Mouse (Mus musculus) layer of hippocampus, adult 9-10 months (tissue): Measurements from ENCODE around the gene Chsy1.

Source experiments
- DNase-seq: peaks from one replicate; pipeline ENCODE4 v3.0.0; 2022; ENCODE audit warnings: low spot score

The Chsy1 gene

GRCm38 (mm10) chr7:66108961-66109854 is at the start of gene Chsy1:
Gene Chsy1 (plus strand): TSS chr7:66109515.
- peak; percentile 73 for DNase-seq

DNA sequence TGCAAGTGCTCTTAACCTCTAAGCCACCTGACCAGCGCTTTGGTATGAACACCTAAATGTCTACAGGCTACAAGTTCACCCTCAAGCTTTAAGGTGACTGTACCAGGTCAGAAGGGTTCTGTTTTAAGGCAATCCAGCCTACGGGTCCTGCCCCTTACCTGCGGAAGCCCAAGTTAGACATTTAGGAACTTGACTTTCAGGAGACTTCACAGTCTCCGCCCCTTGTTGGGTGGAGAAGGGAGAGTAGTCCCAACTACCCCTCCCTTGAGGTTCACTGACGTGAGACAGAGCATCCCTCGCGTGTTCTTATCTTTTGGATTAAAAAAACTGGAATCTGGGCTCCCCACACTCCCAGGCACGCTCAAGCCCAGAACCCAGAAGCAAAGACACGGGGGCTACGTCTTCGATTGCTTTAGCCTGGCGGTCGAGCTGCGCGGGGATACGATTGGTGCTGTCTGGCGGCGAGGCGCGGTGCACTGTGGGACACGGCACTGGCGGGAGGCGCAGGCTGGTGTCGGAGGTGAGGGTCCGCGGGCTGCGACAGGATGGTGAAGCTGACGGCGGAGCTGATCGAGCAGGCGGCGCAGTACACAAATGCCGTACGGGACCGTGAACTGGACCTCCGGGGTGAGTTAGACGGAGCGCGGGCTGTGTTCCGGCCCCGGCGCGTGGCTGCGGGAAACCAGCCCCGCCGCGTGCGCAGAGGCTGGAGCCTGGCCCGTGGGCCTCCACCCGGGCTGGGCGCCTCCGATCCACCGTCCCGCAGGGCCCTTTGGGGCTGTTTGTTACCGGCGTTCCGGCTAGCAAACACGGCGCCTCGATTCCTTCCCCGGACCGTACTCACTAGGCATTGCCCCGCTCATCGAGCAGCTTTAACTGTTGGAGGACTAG is 49.0 kb upstream of the Chsy1 start:
- peak; percentile 63 for DNase-seq

DNA sequence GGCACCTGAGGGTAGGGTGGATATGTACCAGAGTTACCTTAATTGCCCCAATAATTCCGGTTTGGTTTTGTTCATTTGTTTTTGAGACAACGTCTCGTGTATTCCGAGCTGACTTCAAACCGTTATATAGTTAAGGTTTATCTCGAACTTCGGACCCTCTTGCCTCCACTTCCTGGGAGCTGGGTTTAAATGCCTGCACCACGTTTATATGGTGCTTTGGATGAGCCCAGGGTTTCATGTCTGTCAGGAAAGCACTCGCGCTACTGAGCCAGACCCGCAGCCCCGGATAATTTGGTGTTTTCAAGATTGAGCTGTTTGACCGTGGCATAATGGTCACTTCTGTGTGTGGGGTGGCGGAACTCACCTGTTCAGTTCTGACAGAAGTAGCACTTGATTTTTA is 48.3 kb upstream of the Chsy1 start:
- DNase-seq, result no peak

DNA sequence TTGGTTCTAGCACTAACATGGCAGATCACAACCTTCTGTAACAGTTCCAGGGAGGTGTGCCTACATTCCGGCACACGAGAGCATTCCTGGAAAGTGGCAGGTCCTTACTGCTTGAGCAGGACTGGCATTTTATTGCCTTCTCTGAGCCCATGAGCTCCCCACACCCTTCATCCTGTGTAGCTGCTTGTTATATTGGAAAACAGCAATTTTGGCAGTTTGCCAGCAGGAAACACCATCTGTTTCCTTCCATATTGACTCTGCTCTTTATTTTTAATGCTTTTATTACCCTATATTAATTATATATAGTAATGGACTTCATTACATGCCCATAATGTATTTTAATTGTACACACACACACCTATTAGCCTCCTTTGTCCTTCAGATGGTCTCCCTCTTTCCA is 32.9 kb upstream of the Chsy1 start:
- DNase-seq, result peak; percentile 37

GRCm38 (mm10) chr7:66079364-66080230 is 29.7 kb upstream of the Chsy1 start, which contains the start of gene Selenos:
Gene Selenos (plus strand): TSS chr7:66079649.
- DNase-seq, result peak; percentile 89

- no peak for DNase-seq
Measured at GRCm38 (mm10) chr7:66080231-66080613, 29.1 kb upstream of the Chsy1 start.

- no peak for DNase-seq
Measured at GRCm38 (mm10) chr7:66083757-66084156, 25.6 kb upstream of the Chsy1 start.

DNA sequence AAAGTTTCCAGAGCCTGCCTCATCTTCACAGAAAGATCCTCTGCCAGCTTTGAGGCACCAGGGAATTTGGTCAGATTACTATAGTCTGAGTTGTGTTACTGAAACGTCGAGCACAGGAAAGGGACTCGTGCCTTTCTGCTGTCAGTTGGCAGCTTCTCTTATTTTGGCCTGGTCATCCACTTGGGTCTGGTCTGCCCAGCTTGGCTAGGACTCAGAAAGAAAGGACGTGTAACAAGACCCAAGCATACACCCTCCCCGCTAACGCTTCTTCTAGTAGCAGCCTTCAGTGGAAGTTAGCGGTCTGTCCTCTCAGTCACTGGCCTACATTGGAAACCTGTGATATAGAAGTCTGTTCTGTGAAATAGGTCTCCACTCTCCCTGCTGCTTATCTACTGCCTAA is 24.8 kb upstream of the Chsy1 start:
- no peak for DNase-seq

DNA sequence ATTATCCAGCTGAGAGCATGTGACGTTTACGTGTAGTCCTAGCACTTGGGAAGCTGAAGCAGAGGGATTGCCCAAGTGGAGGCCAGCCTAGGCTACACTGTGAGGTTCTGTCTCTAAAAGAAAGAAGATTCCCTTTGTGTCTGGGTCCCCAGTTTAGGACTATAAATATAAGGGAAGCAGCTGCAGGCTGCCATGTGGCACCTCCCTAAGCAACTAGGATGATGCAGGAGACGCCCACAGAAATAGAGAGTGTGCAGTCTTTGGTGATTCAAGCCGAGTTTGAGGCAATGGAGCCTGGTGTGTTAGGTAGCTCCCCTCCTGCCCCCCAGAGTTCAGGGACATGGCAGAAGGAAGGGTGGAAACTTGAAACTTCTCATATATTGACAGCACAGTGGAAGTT is 21.7 kb upstream of the Chsy1 start:
- no peak for DNase-seq

GRCm38 (mm10) chr7:66088077-66088476 is 21.2 kb upstream of the Chsy1 start:
- no peak for DNase-seq

GRCm38 (mm10) chr7:66090676-66091190 is 18.6 kb upstream of the Chsy1 start:
- no peak for DNase-seq

GRCm38 (mm10) chr7:66091553-66091952 is 17.8 kb upstream of the Chsy1 start:
- no peak for DNase-seq

DNA sequence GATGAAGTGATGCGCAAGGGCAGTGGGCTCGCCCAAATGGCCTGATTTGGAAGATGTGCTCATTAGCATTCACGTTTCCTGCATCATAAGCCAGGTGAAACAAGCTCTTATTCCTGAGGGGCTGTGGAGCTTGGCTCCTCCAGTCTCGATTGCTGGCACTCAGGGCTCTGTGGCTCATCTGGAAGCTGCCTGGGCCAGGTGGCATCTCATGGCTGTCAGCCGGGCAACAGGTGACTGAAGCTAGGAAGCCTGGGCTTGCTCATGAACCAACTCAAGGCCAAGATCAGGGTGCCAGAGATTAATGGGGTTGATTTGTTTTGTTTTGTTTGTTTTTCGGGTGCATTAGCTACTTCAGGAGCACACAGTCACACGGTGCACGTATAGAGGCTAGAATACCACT is 16.7 kb upstream of the Chsy1 start:
- no peak for DNase-seq

DNA sequence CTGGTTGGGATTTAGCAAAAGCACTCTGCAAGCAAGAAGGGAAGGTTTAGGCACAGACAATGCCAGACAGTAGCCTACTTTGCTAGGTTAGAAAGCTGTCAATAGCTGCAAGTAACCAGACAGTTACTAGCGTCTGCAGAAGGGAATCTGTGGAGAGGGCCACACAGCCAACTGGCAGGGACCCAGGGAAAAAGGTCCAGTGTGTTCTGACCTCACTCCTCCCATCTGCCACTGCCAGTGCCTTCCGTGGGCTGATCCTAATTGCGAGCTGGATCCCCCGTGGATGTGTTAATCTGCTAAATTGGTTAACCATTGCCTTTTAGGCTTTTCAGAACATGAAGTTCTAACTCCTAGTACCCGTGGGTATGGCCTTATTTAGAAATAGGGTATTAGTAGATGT is 15.2 kb upstream of the Chsy1 start:
- no peak for DNase-seq

DNA sequence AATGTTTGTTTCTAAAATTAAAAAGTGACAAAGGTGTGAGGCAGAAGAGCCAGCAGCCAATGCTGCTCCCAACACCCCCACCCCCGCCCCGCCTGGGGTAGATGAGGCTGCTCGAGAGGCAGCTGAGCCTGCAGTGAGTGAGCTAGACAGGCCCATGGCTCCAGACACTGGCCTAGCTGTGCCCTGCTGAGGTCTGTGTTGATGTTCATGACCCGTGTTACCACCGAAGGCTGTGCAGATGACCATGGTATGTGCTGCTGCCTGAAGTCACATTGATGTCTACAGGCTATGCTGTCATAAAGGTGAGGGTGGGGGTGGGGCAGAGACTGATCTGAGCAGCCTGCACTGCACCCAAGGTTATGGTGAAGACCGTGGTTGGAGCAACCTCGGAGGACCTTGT is 10.5 kb upstream of the Chsy1 start:
- no peak for DNase-seq

DNA sequence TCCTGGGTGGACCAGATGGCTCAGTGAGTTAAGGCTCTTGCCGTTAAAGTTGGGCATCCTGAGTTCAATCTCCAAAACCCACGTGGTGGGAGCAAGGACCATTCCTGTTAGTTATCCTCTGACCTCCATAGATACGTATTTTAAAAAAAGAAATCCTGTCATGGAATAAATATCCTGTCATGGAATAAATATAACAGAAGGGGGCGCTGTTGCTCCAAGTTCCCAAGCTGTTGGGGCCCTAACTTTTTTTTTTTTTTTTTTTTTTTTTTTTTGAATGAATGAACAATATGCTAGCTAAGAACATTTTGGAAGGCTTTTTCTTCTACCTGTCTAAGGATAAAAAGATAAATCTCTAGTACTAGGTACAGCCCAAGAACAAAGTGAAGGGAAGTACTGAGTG is 7.4 kb upstream of the Chsy1 start:
- no peak for DNase-seq

- DNase-seq, result no peak
Measured at GRCm38 (mm10) chr7:66104531-66104930, 4.8 kb upstream of the Chsy1 start.

GRCm38 (mm10) chr7:66105771-66106170 is 3.5 kb upstream of the Chsy1 start:
- DNase-seq, result no peak

GRCm38 (mm10) chr7:66106581-66107056 is 2.7 kb upstream of the Chsy1 start:
- DNase-seq, result no peak

- DNase-seq, result no peak
Measured at GRCm38 (mm10) chr7:66107206-66107605, 2.1 kb upstream of the Chsy1 start.

GRCm38 (mm10) chr7:66107930-66108329 is 1.4 kb upstream of the Chsy1 start:
- DNase-seq, result no peak
